Mouse (Mus musculus) ES-E14 (cell line): Measurements from ENCODE around the gene Abca8b.
A peak's percentile ranks its signal among the peaks of the same experiment; 100 is the strongest.

Experiments
- CHD2 ChIP-seq: IDR thresholded peaks from 2 replicates; pipeline ENCODE4 v1.6.1; 2014; ENCODE audit warnings: mild to moderate bottlenecking, low read depth, low read length, inconsistent platforms
- HCFC1 ChIP-seq: IDR thresholded peaks from 2 replicates; pipeline ENCODE4 v1.6.1; 2012; ENCODE audit warnings: low read length, inconsistent platforms, borderline replicate concordance; ENCODE audit not compliant: insufficient read depth
- MAFK ChIP-seq: IDR thresholded peaks from 2 replicates; pipeline ENCODE4 v1.6.1; 2014; ENCODE audit warnings: mild to moderate bottlenecking, low read depth, low read length, inconsistent platforms; ENCODE audit not compliant: insufficient read depth
- ZC3H11A ChIP-seq: IDR thresholded peaks from 2 replicates; pipeline ENCODE4 v1.6.1; 2012; ENCODE audit warnings: low read depth, mild to moderate bottlenecking, inconsistent platforms, low read length, borderline replicate concordance

GRCm38 (mm10) chr11:109995624-109996023 is at the start of gene Abca8b:
- no peak for TF ChIP-seq MAFK
- TF ChIP-seq ZC3H11A: no peak
- TF ChIP-seq CHD2: 0 out of 2 replicates have a peak, but pooled peaks have one; percentile 27
- no peak for TF ChIP-seq HCFC1
